Mouse (Mus musculus): ENCODE data around the gene B3galt6.

The B3galt6 gene

DNA sequence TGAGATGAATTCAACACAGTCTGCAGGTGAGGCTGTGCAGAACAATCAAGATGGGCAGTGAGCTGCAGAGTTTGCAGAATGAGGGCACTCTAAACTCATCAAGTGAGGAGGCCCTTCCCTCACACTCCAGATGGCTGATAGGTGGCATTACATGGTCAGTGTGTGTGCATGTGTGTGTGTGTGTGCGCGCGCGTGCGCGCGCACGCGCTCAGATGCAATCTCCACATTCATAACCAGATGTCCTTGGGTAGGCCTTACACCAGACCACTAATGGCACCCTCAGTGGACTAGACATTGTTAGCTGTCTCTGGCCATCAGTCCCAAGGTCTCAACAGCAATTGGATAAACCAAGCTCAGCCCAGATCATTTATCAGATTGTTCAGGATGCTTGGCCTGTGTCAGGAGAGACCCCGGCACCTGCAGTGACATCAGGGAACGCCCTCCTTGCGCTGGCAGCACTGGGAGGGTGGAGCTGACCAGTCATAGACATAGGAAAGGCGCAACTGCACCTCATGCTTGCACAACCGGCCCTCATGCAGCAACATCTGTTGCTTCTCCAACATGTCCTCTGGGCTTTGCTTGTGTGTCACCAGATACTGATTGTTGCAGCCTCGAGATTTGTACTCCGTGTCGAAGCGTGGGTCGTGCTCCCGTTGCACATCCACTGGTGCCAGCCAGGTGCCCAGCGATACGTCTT lies 1.1 kb downstream of the B3galt6 start:
- no peak for DNase-seq

DNA sequence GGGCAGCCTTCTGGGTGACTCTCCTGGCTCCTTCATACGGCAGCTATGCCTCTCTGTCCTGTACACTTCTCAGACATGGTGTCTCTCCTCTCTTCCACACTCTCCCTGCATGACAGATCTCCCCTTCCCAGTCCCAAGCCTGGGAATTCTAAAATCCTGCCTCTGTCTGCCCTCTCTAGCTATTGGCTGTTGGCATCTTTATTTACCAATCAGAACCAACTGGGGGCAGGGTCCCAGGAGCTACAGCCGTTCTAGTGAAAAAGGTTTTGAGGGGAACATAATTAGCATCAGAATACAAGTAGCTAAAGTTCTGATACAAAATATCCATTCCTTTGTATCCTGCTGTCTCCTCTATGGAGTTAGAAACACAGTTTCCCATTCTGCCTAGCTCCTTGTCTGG lies 8.7 kb downstream of the B3galt6 start:
- DNase-seq, result no peak

DNA sequence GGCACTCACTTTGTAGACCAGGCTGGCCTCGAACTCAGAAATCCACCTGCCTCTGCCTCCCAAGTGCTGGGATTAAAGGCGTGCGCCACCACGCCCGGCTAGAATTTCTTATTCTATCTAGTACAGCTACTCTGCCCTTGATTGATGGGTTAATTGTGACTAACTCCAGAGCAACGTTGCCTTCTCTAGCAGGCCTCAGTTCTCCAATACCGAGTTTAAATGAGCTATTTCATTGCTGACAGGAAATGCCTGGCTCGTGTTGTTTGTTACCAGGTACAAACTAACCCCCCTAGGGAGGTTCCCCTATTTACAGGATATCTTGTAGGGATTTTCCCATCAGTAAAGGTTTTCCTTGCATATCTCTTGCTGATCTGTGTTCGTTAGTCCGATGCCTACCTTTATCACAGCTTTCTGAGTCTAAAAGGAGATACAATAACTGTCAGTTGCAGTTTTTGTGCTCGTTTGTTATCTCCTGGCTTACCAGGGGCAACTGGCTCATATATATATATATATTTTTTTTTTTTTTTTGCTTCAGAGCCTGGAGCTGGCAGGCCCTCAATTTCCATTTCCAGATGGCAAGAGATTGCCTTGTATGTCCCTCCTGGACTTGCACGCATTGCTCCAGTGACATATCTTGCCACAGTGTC lies 10.9 kb downstream of the B3galt6 start:
- no peak for DNase-seq

DNA sequence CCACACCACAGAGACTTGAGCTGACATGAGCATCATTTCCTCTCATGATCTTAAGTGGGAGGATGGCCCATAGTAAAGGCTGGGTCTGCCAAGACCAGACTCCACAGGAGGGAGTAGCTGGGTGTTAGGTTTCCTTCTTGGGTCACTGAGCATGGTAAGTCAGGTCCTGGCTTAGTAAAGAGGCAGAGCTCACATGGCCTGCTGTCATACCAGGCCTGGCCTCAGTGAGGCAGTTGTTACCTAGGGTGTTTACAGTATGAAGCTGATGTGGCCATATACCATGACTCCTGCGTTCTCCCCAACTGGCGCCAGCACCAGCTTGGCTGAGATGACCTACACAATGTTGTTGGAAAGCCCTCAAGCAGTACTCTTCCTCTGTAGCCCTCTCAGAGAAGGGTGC lies 19.2 kb downstream of the B3galt6 start:
- no peak for DNase-seq

DNA sequence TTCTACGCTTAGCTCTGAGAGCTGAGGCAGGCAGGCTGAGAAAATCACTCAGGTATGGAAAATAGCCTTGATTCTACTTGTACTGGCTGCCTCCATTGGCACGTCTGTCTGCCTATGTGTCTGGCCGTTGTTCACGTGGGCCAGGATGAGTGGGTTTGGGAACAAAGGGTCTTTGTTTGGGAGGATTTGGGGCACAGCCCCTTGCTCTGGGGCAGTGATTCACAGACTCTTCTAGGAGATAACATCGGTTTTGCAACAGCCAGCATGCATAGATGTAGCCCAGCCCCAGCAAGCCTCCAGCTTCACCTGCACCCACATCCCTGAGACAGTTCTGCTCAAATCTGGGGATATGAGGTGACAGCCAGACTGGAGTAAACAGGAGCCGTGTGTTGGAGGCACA lies 19.8 kb downstream of the B3galt6 start:
- no peak for DNase-seq

DNA sequence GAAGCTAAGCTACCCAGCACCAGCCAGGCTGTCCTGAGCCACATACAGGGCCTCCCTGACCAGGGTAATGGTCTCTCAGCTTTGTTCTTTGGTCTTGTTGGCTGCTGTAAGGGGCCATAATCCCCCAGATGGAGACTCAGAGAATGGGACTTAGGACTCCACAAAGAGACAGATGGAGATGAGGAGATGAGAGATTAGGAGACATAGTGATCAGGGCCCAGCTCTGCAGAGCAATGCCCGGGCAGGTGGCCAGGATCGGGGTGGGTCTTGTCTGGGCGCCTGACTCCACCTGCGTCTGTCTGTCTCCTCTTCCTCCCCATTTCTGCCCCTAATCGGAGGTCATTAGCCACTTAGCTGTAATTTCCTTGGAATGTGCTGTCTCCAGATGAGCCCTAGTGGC lies 22.2 kb downstream of the B3galt6 start:
- DNase-seq, result no peak

DNA sequence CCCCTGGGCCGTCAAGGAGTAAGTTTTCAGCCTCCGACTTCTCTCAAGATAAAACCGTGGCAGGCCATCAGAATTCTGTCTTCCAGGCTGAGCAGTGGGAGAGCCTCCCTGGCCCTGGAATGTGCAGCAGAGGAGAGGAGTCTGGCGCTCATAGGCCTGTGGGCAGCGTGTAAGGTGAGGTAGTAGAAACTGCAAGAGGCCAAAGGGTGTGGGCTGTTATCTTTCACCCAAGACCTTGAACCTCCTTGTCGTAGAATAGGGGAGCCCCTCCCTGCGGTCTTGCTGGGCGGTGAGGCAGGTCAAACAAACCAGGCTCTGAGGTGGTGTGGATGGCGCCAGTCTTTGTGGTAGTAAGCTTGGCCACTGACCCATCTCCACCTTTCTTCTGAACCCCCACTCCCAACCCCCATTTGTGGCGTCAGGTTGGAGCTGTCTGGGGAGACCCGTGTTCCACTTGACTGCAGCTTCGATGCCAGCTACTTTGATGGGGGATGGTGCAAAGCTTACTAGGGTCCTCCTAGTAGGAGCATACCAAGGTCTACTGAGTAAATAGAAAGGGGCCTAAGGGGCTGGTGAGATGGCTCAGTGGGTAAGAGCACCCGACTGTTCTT lies 23.3 kb downstream of the B3galt6 start:
- no peak for DNase-seq

DNA sequence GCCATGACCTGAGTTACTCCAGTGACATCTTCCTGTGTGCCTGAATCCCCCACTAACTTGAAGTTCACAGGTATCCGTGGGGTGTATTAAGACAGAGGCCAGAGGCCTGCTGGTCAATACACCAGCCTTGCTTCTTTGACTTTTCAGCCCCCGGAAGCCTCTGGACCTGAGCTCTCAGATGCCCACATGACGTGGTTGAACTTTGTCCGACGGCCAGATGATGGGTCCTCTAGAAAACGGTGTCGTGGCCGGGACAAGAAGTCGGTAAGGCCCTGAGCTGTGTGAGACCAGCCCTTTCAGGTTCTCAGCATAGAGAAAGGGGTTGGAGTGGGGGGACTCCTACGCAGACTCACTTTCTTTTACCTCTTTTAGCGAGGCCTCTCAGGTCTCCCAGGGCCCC lies 28.1 kb downstream of the B3galt6 start:
- no peak for DNase-seq

DNA sequence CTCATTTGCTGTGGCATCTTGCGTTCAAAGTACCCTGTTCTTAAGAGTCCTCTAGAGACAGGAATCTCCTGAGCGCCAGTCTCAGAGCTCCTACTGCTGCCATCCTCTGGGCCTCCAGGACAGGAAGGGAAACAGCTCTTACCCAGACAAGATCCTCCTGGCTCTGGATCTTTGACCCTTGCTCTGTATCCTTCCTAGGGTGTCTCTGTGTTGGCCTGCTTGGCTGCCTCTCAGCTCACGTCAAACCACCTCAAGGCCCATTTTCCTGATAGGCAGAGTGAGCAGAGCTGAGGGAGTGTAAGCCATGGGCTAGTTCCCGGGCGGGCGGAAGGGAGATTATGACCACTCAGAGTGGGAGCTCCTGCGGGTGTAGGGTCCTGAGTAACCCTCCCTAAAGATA lies 29.3 kb downstream of the B3galt6 start:
- no peak for DNase-seq

DNA sequence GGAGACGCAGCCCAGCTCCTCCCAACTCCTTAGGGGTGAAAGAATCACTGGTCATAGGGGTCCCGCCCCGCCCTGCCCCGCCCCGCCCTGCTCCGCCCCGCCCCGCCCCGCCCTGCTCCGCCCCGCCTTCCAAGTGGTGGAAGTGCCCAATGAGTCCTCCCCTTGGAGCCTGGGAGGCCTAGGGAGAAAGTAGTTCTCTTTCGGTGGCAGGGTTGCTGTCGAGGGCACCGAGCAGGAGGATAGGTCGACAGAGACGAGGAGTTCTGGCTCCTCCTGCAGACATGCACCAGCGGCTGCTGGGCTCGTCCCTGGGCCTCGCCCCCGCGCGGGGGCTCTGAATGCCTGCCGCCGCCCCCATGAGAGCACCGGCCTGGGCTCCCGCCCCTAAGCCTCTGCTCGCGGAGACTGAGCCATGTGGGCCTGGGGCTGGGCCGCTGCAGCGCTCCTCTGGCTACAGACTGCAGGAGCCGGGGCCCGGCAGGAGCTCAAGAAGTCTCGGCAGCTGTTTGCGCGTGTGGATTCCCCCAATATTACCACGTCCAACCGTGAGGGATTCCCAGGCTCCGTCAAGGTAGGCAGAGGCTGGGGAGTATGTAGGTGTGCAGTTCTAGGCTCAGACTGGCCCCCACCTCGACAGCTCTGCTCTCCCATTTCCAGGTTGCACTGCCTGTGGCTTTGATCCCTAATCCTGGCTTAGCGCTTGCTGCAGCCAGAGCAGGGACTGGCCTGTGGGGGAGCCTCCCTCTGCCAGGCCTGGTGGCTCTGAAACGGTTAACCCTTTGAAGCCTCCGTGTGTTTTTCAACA lies 30.1 kb downstream of the B3galt6 start, which contains the start of gene C1qtnf12:
Gene C1qtnf12 (plus strand): TSS at position 152 of the 805 bp plus-strand sequence.
- DNase-seq, result no peak

DNA sequence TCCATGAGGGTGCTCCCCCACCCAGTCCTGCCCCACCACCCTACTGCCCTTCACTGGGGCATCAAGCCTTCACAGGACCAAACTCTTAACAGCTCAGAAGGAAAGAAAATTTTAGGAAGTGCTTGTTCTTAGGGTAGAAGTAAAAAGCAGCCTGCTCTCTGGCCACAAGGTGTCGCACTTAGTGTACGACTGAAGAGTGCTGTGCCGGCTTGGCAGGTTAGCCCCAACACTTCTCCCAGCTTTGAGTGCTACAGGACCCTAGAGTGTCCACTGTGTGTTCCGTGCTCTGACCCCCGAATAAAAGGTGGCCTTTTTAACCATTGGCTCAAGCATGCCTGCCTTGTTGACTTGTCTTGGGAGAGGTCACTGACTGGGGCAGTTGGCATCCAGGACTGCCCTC lies 33.2 kb downstream of the B3galt6 start:
- peak; percentile 25 to 48 for DNase-seq

DNA sequence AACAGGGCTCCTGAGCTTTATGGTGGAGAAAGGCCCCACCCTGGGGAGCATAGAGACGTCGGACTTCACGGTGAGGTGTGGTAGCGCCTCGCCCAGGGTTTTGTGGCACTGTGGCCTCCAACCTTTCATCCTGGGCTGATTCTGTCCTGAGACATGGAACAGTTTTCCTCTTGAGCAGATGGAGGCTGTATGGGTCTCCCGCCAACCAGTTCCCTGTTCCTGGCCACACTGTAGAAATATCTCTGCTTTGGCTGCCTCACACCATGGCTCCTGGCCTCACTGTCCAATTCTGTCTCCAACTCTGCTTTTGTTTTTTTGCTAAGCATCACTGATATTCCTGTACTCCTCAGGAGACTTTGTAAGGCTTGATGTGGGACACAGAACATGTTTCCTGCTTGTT lies 37.0 kb downstream of the B3galt6 start:
- no peak for DNase-seq

DNA sequence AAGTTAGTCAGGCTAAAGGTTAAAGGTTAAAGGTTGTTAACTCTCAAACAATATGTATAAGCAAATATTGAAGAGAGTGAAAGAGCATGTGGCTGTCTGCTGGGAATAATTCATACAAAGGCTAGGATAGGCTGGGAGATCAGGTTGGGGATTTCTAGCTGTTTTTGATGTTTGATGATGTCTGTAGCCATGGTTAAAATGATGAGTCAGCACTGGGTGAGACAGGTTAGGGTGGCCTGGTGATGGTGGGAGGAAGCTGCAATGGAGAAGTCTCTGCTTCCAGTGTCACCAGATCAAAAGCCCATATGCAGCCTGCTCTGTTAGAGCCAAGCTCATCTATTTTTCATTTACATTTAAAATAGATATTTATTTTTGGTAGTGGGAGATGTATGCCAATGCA lies 45.4 kb downstream of the B3galt6 start:
- DNase-seq, result no peak

DNA sequence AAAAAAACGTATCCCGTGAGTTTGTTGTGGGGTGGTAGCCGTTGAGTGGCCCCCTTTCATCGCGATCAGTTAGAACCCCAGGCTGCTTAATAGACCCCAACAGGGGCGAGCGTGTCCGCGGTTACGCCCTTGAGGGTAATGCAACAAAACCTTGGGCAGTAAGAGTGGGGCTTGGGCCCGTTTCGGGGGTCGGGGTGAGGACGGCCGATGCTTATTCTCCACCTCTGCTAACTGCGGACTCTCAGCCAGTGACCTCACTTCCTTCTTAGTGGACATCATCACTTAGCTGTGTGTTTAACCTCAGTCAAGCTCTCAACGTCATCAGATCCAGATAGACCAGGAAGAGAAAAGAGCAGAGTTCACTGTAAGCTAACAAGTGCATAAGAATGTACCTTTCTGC lies 48.2 kb downstream of the B3galt6 start:
- no peak for DNase-seq

DNA sequence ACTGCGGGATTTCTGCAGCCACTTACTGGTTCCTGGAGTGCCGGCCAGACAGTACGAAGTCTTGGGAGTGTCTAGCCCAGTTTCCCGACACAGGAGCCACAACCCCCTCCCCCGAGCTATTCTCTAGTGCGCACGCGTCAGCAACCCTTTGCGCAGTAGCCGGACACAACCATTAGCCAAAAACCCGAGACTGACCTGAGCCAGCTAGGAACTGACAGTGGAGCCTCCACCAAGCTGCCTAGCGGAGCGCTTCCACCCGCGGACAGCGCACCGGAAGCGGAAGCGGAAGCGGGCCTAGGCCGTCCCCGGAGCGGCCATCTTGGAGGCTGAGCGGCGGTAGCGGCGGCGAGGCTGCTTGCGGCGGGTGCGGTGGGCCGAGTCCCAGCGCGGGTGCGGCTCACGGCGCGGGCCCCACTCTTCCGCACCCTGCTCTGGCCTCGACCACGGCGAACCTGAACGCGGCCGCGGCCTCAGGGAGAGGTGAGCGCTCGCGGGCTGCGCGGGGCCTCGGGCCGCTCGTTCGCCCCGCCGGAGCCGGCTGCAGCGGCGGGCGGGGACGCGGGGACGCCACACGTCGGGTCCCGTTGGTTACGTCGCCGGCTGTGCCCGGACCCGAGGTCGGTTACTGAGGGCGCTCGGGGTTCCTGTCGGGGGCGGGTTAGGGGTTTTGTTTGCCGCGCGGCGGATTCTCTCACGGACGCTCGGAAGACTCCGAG lies 48.8 kb downstream of the B3galt6 start, which contains the start of gene Ube2j2:
Gene Ube2j2 (plus strand): TSS at position 298 of the 716 bp plus-strand sequence.
- DNase-seq, result peak; percentile 80 to 81

DNA sequence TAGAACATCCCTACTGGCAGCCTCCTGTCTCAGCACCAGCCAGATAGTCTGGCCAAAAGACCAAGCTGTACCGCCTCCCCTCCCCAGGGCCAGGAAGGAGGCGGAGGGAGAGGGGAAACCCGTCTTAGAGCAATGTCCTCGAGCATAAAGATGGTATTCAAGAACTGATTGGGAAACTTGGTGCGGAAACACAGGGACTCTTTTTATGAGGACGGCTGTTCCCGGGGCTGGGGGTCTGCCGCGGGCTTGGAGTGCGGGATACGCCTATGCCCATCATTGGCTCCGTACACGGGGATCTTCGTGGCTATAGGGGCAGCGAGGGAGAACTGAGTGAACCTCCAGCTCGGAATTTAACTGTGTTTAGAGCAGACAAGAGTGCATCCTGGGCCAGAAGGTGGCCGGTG lies 49.4 kb downstream of the B3galt6 start:
- no peak for DNase-seq

Data from thymus, adult 18-20 months (tissue).